Mouse (Mus musculus) heart, embryonic 11.5 days (tissue): Measurements from ENCODE around the gene Mnat1. TPM values are rescaled to one million over a fixed set of nuclear protein-coding genes. Genes with fewer than 3 reads are reported as not detected.

Source experiments
- ATAC-seq: fragments of 200-750 bp; cut with Nextera tagmentation; replicated peaks from 2 replicates; pipeline ENCODE4 v1.8.0; 2017; ENCODE audit warnings: moderate library complexity; ENCODE audit not compliant: insufficient number of reproducible peaks, low FRiP score, low TSS enrichment
- H3K27ac ChIP-seq: fragments of 300-500 bp; sonication (generic); 2 replicates; pipeline ENCODE4 v1.5.1; 2014; ENCODE audit warnings: mild to moderate bottlenecking, low read depth, low read length
- H3K27me3 ChIP-seq: fragments of 300-500 bp; sonication (generic); 2 replicates; pipeline ENCODE4 v1.6.1; 2014; ENCODE audit warnings: mild to moderate bottlenecking, low read length, mixed read lengths; ENCODE audit not compliant: control insufficient read depth, insufficient read depth
- H3K36me3 ChIP-seq: fragments of 300-500 bp; sonication (generic); 2 replicates; pipeline ENCODE4 v1.6.1; 2014; ENCODE audit warnings: mild to moderate bottlenecking, low read length, moderate library complexity, mixed read lengths; ENCODE audit not compliant: control insufficient read depth, insufficient read depth
- H3K4me1 ChIP-seq: fragments of 300-500 bp; sonication (generic); 2 replicates; pipeline ENCODE4 v1.6.1; 2014; ENCODE audit warnings: low read length; ENCODE audit not compliant: control insufficient read depth, insufficient read depth
- H3K4me2 ChIP-seq: fragments of 300-500 bp; sonication (generic); 2 replicates; pipeline ENCODE4 v1.6.1; 2014; ENCODE audit warnings: mild to moderate bottlenecking, moderate library complexity
- H3K4me3 ChIP-seq: fragments of 300-500 bp; sonication (generic); 2 replicates; pipeline ENCODE4 v1.5.1; 2014; ENCODE audit warnings: low read depth, low read length
- H3K9ac ChIP-seq: fragments of 300-500 bp; sonication (generic); 2 replicates; pipeline ENCODE4 v1.6.1; 2014; ENCODE audit warnings: mild to moderate bottlenecking, low read depth, low read length, moderate library complexity
- H3K9me3 ChIP-seq: fragments of 300-500 bp; sonication (generic); replicated peaks from 2 replicates; pipeline ENCODE4 v1.6.1; 2016; ENCODE audit warnings: low read length; ENCODE audit not compliant: control insufficient read depth
- WGBS: fragments of 180-500 bp; shearing (Covaris S2); extraction: QIAGEN DNeasy Blood & Tissue Kit; methylation state at CpG from one replicate; pipeline ENCODE4 v1.1.7; 2014; ENCODE audit not compliant: insufficient replicate concordance; 5-methylcytosine and 5-hydroxymethylcytosine counted together
- polyA plus RNA-seq: library from polyadenylated mRNA; unstranded; fragments of >200 nt; fragmentation: Nextera tagmentation; extraction: Ambion mirVana; gene quantifications from 2 replicates; pipeline ENCODE4 v1.2.1, GENCODE M21; 2014

Mnat1 gene
- polyA plus RNA-seq, 1 experiment from 2014 or later: 32.6 TPM

DNA sequence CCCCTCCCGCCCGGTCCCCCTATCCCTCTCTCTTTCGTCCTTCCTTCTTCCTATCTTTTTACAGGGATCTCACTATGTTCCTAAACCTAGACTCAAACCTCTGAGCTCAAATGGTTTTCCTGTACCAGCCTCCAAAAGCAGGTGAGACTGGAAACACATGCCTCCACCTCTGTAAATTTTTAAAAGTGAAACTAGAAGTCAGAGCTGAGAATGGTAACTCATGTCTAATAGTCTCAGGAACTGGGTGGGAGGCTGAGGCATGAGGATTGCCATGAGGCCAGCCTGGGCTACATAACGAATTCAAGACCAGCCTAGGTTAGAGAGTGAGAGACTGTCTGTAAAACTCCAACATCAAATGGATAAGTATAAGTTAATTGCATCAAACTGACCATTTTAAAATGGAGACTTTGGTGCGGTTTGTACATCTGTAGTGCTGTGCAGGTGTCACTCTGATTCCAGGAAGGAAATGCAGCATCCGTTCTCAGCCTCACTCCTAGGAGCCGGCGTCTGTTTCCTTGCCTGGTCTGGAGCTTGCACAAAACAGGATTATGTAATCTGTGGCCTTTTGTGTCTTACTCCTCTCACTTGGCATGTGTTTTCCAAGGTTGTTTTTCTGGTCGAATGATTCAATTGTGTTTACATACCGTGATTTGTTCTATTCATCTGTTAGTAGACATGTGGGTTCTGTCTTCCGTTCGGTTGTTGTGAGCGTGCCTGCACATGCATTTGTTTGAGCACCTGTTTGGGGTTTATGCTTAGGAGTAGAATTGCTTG, 39.1 kb downstream of the Mnat1 start:
- no peaks in the 10 kb centered on the region for H3K36me3 ChIP-seq
- ATAC-seq: no peak
- peaks cover 7% of the 10 kb centered on the region; the same call in 1 of the 2 replicates for H3K9me3 ChIP-seq
- H3K4me3 ChIP-seq: no peak overlapping the region
- H3K27ac ChIP-seq: no peak overlapping the region
- 80% methylated on average over 13 of the region's 13 CpGs for WGBS
- H3K4me2 ChIP-seq: no peak overlapping the region
- peaks cover 7% of the 10 kb centered on the region for H3K4me1 ChIP-seq
- H3K9ac ChIP-seq: no peak overlapping the region
- H3K27me3 ChIP-seq: no peaks in the 10 kb centered on the region

DNA sequence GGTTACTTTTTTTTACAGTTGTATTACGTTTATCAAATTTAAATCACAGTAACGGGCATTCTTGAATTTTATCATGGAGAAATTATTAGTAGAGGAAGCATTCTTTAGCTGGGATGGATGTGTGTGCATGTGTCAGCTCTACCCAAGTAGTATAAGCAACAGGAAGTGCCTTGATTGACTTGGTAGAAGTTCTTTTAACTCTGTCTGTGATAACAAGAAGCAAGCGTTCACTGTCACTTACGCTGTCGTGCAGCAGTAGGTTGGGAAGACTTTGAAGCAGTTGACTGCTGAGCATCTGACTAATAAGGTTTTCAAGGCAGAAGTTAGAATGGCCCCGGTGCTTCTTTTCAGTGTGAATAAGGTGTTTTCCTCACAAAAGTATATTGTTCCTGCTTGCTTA, 47.3 kb downstream of the Mnat1 start:
- WGBS: 69% methylated on average over 6 of the region's 6 CpGs

DNA sequence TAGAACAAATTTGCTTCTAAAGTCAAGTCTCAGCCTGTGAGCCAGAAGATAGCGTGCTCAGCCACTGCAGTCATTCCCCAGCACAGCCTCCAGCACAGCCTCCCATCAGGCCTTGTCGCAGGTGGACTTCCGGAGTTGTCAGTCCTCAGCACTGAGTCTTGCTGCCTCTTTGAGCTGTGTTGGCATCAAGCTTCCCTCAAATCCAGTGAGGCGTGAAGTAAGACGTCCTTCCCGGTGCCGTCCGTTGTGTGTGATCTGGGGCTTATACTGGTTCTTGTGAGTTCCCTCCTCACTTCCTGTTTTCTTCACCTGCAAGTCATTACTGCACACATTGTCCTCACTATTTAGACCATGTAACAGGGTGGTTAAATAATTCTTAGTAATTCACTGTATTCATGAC, 60.4 kb downstream of the Mnat1 start:
- Histone ChIP-seq H3K4me1 (no peaks in the 10 kb centered on the region), H3K4me2 (no peak overlapping the region), H3K4me3 (no peak overlapping the region), H3K27me3 (no peaks in the 10 kb centered on the region), H3K9ac (no peak overlapping the region), H3K9me3 (no peaks in the 10 kb centered on the region), H3K27ac (no peak overlapping the region), H3K36me3 (peaks cover 2% of the 10 kb centered on the region; the same call in 1 of the 2 replicates)
- WGBS: 90% methylated on average over 8 of the region's 8 CpGs
- ATAC-seq: no peak

More for the DNA sequence above, 47.3 kb downstream of the Mnat1 start:
- no peak overlapping the region for H3K4me2 ChIP-seq
- H3K36me3 ChIP-seq: peaks cover 5% of the 10 kb centered on the region
- H3K9me3 ChIP-seq: peaks cover 3% of the 10 kb centered on the region; the same call in 1 of the 2 replicates
- no peaks in the 10 kb centered on the region for H3K27me3 ChIP-seq
- no peak overlapping the region for H3K27ac ChIP-seq
- no peak for ATAC-seq
- H3K4me3 ChIP-seq: no peak overlapping the region
- H3K9ac ChIP-seq: no peak overlapping the region
- H3K4me1 ChIP-seq: no peaks in the 10 kb centered on the region

DNA sequence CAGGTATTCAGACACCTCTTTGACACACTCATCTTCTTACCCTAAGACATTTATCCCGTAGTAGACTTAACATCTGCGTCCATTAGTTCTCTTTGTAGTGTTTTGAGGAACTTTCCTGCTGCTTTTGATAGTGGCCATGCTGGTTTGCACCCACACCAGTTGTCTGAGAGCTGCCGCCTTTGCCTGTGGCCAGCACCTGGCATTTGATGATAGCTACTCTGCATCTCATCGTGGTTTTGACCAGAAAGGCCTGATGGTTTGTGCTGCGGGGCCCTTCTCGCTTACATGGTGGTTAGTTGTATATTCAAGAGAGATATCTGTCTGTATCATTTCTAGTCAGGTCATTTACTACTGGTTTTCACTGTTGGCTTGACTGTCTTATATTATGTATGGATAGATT, 73.8 kb downstream of the Mnat1 start:
- no peak overlapping the region for H3K4me3 ChIP-seq
- ATAC-seq: no peak
- H3K27me3 ChIP-seq: no peaks in the 10 kb centered on the region
- H3K27ac ChIP-seq: no peak overlapping the region
- H3K4me2 ChIP-seq: no peak overlapping the region
- H3K4me1 ChIP-seq: peaks cover 6% of the 10 kb centered on the region
- no peaks in the 10 kb centered on the region for H3K9me3 ChIP-seq
- no peaks in the 10 kb centered on the region for H3K36me3 ChIP-seq
- H3K9ac ChIP-seq: no peak overlapping the region
- WGBS: 72% methylated on average over 6 of the region's 6 CpGs

DNA sequence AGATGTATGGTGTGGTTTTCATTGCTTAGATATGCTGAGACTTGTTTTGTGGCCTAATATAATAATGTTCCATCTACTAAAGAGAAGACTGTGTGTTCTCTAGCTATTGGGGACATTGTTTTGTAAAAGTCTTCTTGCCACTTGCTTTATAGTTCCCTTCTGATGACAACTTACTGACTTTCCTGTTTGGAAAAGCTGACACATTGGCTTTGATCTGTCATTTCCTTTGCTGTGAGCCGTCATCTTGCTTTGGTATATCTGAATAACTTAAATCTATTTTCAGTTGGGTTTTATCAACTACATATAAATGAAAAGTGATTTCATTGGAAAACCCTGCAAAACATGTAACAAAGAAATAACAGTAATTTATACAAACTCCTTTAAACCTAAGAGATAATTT, 74.9 kb downstream of the Mnat1 start:
- ATAC-seq: no peak
- peaks cover 6% of the 10 kb centered on the region for H3K4me1 ChIP-seq
- H3K4me3 ChIP-seq: no peak overlapping the region
- no peak overlapping the region for H3K27ac ChIP-seq
- no peaks in the 10 kb centered on the region for H3K9me3 ChIP-seq
- no peak overlapping the region for H3K9ac ChIP-seq
- H3K4me2 ChIP-seq: no peak overlapping the region
- no peaks in the 10 kb centered on the region for H3K27me3 ChIP-seq
- 36% methylated on average over 1 of the region's 1 CpGs for WGBS
- no peaks in the 10 kb centered on the region for H3K36me3 ChIP-seq

DNA sequence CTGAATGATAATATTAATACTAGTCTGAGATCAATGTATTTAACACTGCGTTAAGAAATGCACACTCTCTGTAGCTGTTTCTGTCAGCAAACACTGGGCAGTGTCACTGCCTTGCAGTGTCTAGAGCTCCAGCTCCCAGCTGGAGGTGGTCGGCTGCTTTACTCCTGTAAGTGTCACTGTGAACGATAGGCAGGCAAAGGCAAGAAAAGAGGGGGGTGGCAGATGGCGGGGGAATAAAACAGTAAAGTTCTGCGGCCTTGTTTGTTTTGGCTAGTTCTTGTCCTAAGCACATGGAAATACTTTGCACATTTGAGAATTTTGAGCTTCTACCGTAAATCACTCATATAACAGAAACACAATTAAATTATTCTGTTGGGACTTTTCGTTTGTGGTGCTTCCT, 75.9 kb downstream of the Mnat1 start:
- 41% methylated on average over 7 of the region's 7 CpGs for WGBS
- ATAC-seq: no peak

DNA sequence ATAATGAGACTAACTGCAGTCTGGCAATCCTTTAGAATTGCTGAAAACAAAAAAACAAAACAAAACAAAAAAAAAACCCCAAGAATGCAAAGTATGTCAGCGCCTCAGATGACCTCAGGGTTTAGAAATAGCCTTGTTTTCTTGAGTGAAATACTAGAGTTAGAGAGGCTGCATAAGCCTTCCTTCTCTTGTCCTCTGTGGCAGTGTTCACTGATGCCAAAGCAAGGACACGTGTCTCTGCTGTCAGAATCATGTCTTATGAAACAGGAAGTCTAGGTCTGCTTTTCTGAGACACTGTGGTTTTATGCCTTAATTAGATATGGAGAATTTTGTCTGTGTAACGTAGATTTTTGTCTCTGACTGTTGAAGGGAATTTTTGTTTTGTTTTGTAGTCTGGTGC, 78.1 kb downstream of the Mnat1 start:
- Histone ChIP-seq H3K36me3 (no peaks in the 10 kb centered on the region), H3K9ac (no peak overlapping the region), H3K4me2 (no peak overlapping the region), H3K9me3 (no peaks in the 10 kb centered on the region), H3K27ac (no peak overlapping the region), H3K4me1 (peaks cover 12% of the 10 kb centered on the region), H3K4me3 (no peak overlapping the region), H3K27me3 (no peaks in the 10 kb centered on the region)
- ATAC-seq: no peak
- 38% methylated on average over 3 of the region's 3 CpGs for WGBS

More for the DNA sequence above, 75.9 kb downstream of the Mnat1 start:
- Histone ChIP-seq H3K27me3 (no peaks in the 10 kb centered on the region), H3K9ac (no peak overlapping the region), H3K4me1 (peaks cover 6% of the 10 kb centered on the region), H3K4me3 (no peak overlapping the region), H3K9me3 (no peaks in the 10 kb centered on the region), H3K4me2 (no peak overlapping the region), H3K27ac (no peak overlapping the region), H3K36me3 (no peaks in the 10 kb centered on the region)

DNA sequence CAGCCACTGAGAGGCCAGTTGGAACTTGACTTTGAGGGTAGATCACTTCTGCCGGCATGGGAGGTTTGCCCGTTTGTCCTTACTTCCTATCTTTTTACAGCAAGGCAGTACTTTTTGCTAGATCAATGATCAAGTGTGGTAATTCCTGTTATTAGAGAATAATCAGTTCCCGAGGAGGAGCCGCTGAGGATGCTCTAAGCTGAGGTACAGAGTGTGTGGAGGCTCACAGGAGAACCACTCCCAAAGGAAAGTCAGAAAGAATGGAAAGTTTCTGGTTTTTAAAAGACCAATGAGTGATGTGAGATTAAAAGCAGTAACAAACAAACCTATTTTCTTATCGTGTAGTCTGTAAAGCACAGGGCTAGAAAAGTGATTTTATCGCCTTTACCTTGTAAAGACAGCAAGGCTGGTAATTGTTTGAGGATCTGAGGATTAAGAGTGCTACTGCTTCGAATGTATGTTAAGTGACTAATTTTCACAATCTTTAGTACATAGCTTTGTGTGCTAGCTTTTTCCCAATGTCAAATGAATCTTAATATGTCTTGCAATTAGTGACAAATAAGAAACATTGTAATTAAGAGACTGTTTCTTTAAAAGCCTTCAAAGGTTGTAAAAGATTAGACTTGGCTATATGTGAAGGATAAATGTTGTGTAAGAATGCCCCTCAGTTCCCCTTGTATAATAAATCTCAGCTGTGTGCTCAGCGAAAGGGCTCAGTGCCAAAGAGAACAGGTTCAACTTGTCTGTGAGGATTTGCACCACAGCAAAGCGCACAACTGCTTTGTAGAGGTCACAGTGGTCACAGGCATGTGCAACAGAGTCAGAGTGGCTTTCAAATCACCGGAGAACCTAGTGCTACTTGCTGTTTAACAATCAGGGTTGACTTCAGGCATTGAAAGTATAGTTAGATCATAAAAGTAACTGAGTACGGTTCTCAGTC, 82.5 kb downstream of the Mnat1 start:
- ATAC-seq: no peak
- Histone ChIP-seq H3K9me3 (no peaks in the 10 kb centered on the region), H3K36me3 (no peaks in the 10 kb centered on the region), H3K27me3 (no peaks in the 10 kb centered on the region), H3K27ac (no peak overlapping the region), H3K4me3 (no peak overlapping the region), H3K4me2 (no peak overlapping the region), H3K9ac (no peak overlapping the region), H3K4me1 (peaks cover 12% of the 10 kb centered on the region)
- WGBS: 75% methylated on average over 11 of the region's 11 CpGs
